Mouse (Mus musculus): ENCODE measurements around the gene Tmem185b. TPM values are rescaled to one million over a fixed set of nuclear protein-coding genes. Genes with fewer than 3 reads are reported as not detected.

Tmem185b gene
- total RNA-seq, 2 experiments from 2014 or later = 15.3 to 15.4 TPM

Other genes starting within 250 kb of the Tmem185b start
- 1 to 10 TPM; 8.6 to 8.7 TPM for gene Inhbb, start 103.9 kb upstream of the Tmem185b start, total RNA-seq (2021)
- gene Ralb, start 21.4 kb upstream of the Tmem185b start, total RNA-seq (2021) = 10 to 100 TPM; 21.4 to 23.5 TPM
- 1 to 10 TPM; 4.9 to 5.5 TPM for gene Epb41l5, start 122.8 kb downstream of the Tmem185b start, total RNA-seq (2021)

All from layer of hippocampus, postnatal 25 days (tissue).